Mouse (Mus musculus) bone marrow macrophage, adult 2 months (primary cell): Measurements from ENCODE around the gene Fth1. TPM values are rescaled to one million over a fixed set of nuclear protein-coding genes. Genes with fewer than 3 reads are reported as not detected.

Experiments
- H3K27ac ChIP-seq: 2 replicates; pipeline ENCODE4 v1.5.1; 2012; ENCODE audit warnings: low read depth, low read length; ENCODE audit not compliant: insufficient read depth
- H3K4me1 ChIP-seq: 2 replicates; pipeline ENCODE4 v1.6.1; 2012; ENCODE audit warnings: low read length; ENCODE audit not compliant: control insufficient read depth, insufficient read depth
- H3K4me3 ChIP-seq: 2 replicates; pipeline ENCODE4 v1.5.1; 2012; ENCODE audit warnings: mild to moderate bottlenecking, low read length, moderate library complexity; ENCODE audit not compliant: insufficient read depth
- CTCF ChIP-seq: IDR thresholded peaks from 2 replicates; pipeline ENCODE4 v1.5.1; 2012; ENCODE audit warnings: low read depth, mild to moderate bottlenecking, low read length, moderate library complexity
- POLR2A ChIP-seq: IDR thresholded peaks from 2 replicates; pipeline ENCODE4 v1.6.1; 2012; ENCODE audit warnings: mild to moderate bottlenecking, low read depth, low read length, borderline replicate concordance
- polyA plus RNA-seq: library from polyadenylated mRNA; stranded (reverse); fragments of >200 nt; gene quantifications from 2 replicates; pipeline ENCODE4 v1.2.4, GENCODE M21; 2012; ENCODE audit not compliant: missing spikeins, insufficient read depth, insufficient read length

The Fth1 gene
- polyA plus RNA-seq, 1 experiment = 20,335 TPM

- H3K4me3 ChIP-seq = peak overlapping the region; percentile 75
- no peak for TF ChIP-seq POLR2A
- no peak for TF ChIP-seq CTCF
- peak overlapping the region; percentile 99 for H3K27ac ChIP-seq
- H3K4me1 ChIP-seq = peaks cover 28% of the 10 kb centered on the region
Measured at GRCm38 (mm10) chr19:9981621-9982020, 1.2 kb downstream of the Fth1 start.

DNA sequence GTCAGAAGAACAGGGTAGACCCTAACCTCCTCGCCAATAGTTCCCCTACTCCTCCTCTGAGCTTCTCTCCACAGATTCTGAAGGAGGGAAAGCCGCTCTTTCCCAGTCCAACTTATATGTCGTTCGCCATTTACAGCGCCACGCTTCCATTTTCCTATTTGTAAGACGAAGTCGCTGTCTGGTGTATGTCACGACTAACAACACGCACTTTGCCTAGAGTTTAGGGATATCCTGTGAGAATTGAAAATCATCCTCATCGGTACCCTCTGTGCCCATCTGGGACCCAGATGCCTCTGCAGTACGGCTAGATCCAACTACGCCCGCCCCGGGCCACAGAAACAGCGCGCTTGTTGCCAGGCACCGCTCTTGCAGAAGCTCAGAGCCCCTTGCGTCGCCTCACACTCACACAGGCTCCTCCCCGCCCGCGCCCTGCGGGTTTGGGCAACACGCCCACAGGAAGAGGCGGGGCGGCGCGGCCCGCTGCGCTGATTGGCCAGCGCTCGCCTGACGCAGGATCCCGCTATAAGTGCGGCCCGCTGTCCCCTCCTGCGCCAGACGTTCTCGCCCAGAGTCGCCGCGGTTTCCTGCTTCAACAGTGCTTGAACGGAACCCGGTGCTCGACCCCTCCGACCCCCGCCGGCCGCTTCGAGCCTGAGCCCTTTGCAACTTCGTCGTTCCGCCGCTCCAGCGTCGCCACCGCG lies 1.9 kb downstream of the Fth1 start:
- TF ChIP-seq CTCF (no peak), POLR2A (peak; percentile 89; the same call in 1 of the 2 replicates)
- Histone ChIP-seq H3K27ac (peak overlapping the region; percentile 99), H3K4me1 (peaks cover 21% of the 10 kb centered on the region), H3K4me3 (peak overlapping the region; percentile 83)

- peak overlapping the region; percentile 83 for H3K4me3 ChIP-seq
- no peak for TF ChIP-seq CTCF
- no peak for TF ChIP-seq POLR2A
- H3K4me1 ChIP-seq = peaks cover 16% of the 10 kb centered on the region
- peak overlapping the region; percentile 92 for H3K27ac ChIP-seq
Measured at GRCm38 (mm10) chr19:9982852-9983542, 2.6 kb downstream of the Fth1 start.

DNA sequence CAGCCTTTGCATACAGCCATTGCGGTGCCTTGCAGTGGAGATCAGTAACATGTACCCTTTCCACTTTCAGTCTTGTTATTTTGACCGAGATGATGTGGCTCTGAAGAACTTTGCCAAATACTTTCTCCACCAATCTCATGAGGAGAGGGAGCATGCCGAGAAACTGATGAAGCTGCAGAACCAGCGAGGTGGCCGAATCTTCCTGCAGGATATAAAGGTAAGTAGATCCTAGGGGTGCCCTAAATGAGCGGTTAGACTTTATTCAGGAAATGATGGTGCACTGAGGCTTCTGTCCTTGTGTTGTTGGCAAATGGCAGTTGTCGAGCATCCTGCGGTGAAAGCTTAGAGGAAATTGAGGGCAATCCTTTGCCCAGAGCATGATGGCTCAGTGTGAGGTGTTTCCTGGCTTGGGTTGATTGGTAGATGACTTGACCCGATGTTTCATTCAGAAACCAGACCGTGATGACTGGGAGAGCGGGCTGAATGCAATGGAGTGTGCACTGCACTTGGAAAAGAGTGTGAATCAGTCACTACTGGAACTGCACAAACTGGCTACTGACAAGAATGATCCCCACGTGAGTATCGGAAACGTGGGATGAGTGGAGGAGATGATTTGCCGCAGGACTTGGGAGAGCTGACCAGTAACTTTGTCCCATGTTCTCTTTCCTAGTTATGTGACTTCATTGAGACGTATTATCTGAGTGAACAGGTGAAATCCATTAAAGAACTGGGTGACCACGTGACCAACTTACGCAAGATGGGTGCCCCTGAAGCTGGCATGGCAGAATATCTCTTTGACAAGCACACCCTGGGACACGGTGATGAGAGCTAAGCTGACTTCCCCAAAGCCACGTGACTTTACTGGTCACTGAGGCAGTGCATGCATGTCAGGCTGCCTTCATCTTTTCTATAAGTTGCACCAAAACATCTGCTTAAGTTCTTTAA lies 4.0 kb downstream of the Fth1 start:
- Histone ChIP-seq H3K4me3 (peak overlapping the region; percentile 83), H3K27ac (peak overlapping the region; percentile 92), H3K4me1 (peaks cover 7% of the 10 kb centered on the region)
- TF ChIP-seq POLR2A (no peak), CTCF (no peak)

DNA sequence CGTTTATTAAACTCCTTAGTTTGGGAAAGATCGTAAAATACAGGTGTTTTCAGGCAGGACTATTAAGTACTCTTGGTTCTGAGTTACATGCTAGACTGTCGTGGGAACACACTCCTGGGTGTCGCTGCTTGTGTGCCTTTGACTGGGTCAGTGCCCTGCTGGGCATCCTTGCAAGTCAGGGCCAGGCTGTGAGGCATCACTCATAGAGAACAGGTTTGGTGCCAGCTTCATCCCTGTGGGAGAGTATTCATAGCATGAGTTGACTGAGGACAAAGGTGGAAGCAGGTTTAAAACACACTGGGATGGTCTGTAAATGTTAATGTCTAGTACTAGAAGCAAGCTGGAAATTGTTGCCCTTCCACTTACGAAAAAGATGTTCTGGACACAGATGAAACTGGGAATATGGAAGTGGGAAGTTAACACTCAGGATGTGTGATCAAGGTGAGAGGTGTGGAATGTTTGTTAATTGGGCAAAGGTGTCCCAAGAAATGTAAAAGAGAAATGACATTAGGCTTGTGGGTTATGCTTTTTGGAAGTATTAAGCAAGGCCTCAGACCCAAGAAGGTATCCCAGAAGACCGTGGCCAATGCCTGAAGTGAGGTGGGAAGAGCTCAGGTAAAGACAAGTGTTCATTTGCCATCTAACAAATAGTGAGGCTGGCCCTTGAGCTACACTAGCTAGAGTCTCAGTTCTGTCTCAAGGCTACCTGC lies 4.9 kb downstream of the Fth1 start:
- TF ChIP-seq POLR2A = no peak
- no peak for TF ChIP-seq CTCF

GRCm38 (mm10) chr19:9985900-9986421 lies 5.6 kb downstream of the Fth1 start:
- TF ChIP-seq CTCF = no peak
- no peak for TF ChIP-seq POLR2A
- Histone ChIP-seq H3K27ac (peak overlapping the region; percentile 92), H3K4me1 (peaks cover 7% of the 10 kb centered on the region), H3K4me3 (0 out of 2 replicates have a peak overlapping the region, but pooled peaks have one; percentile 83)

More for the DNA sequence above, 4.9 kb downstream of the Fth1 start:
- Histone ChIP-seq H3K4me3 (peak overlapping the region; percentile 83), H3K27ac (peak overlapping the region; percentile 92), H3K4me1 (peaks cover 9% of the 10 kb centered on the region)

DNA sequence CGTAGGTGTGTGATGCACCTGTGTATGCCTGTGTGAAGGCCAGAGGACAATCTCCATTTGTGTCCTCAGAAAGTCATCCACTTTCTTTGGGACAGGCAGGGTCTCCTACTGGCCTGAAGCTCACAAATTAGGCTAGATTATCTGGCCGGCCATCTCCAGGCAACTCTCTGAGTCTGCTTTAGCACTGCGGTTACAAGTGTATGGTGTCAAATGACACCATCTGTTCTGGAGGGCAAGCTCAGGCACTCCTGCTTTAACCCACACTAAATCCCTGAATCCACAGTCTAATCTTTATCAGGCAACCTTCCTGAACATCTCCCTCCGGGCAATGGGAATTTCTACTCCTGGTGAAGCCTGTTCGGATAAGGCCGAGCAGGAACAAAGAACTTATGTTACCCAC lies 6.8 kb downstream of the Fth1 start:
- Histone ChIP-seq H3K4me3 (no peak overlapping the region), H3K4me1 (peaks cover 5% of the 10 kb centered on the region), H3K27ac (no peak overlapping the region; the same call in 1 of the 2 replicates)
- TF ChIP-seq POLR2A = no peak
- TF ChIP-seq CTCF = no peak

- no peak overlapping the region for H3K4me3 ChIP-seq
- H3K27ac ChIP-seq = no peak overlapping the region
- peaks cover 5% of the 10 kb centered on the region for H3K4me1 ChIP-seq
- TF ChIP-seq POLR2A (no peak), CTCF (no peak)
Measured at GRCm38 (mm10) chr19:9987593-9987992, 7.2 kb downstream of the Fth1 start.
